Mouse (Mus musculus): ENCODE data around the gene Syt14.

GRCm38 (mm10) chr1:192984333-192984732, 51.2 kb downstream of the Syt14 start:
- TF ChIP-seq CTCF (IDR thresholded peaks at IDR 0.05; ENCODE audit: low read depth, low read length) (no peak), GATA1 (IDR thresholded peaks at IDR 0.05; ENCODE audit: borderline replicate concordance, low read length) (no peak), GATA2 (IDR thresholded peaks at IDR 0.05; ENCODE audit: borderline replicate concordance, low read depth, low read length) (no peak), POLR2AphosphoS5 (IDR thresholded peaks at IDR 0.05; ENCODE audit: insufficient replicate concordance, low read depth, low read length) (no peak), TAL1 (conservative IDR thresholded peaks at IDR 0.05; ENCODE audit: low read depth, low read length) (no peak)

All from G1E (cell line).